Mouse (Mus musculus) layer of hippocampus, adult 11-12 months (tissue): ENCODE measurements around the gene Tfeb.

Experiments
- DNase-seq: peaks from one replicate; pipeline ENCODE4 v3.0.0; 2022; ENCODE audit warnings: low spot score

Gene Tfeb

GRCm38 (mm10) chr17:47736856-47737255 is at the start of gene Tfeb:
Gene Tfeb (plus strand): TSS chr17:47737030.
- peak; percentile 97 for DNase-seq

- peak; percentile 96 for DNase-seq
Measured at GRCm38 (mm10) chr17:47687409-47688343, 49.2 kb upstream of the Tfeb start.

- DNase-seq = no peak
Measured at GRCm38 (mm10) chr17:47688344-47688607, 48.6 kb upstream of the Tfeb start, which contains the start of gene Tomm6. Gene Tomm6 (minus strand): TSS chr17:47688386.

- DNase-seq = peak; percentile 75
Measured at GRCm38 (mm10) chr17:47688608-47689575, 47.9 kb upstream of the Tfeb start, which contains the start of gene Frs3. Gene Frs3 (plus strand): TSS chr17:47689030.

GRCm38 (mm10) chr17:47689894-47690293 is 46.9 kb upstream of the Tfeb start:
- DNase-seq = no peak

- DNase-seq = no peak
Measured at GRCm38 (mm10) chr17:47691650-47692049, 45.2 kb upstream of the Tfeb start.

GRCm38 (mm10) chr17:47693671-47694441 is 43.0 kb upstream of the Tfeb start:
- DNase-seq = no peak

- no peak for DNase-seq
Measured at GRCm38 (mm10) chr17:47694442-47694502, 42.6 kb upstream of the Tfeb start, which contains the start of gene Gm21981. Gene Gm21981 (minus strand): TSS chr17:47694455.

- peak; percentile 98 for DNase-seq
Measured at GRCm38 (mm10) chr17:47694503-47695336, 42.1 kb upstream of the Tfeb start, which contains the start of gene Prickle4. Gene Prickle4 (minus strand): TSS chr17:47694736.

- DNase-seq = no peak
Measured at GRCm38 (mm10) chr17:47695337-47695710, 41.5 kb upstream of the Tfeb start.

- DNase-seq = no peak
Measured at GRCm38 (mm10) chr17:47698156-47698555, 38.7 kb upstream of the Tfeb start.

GRCm38 (mm10) chr17:47699055-47699454 is 37.8 kb upstream of the Tfeb start:
- no peak for DNase-seq

GRCm38 (mm10) chr17:47701793-47702192 is 35.0 kb upstream of the Tfeb start:
- no peak for DNase-seq

- no peak for DNase-seq
Measured at GRCm38 (mm10) chr17:47702548-47703345, 34.1 kb upstream of the Tfeb start.

- no peak for DNase-seq
Measured at GRCm38 (mm10) chr17:47703556-47703955, 33.3 kb upstream of the Tfeb start.

GRCm38 (mm10) chr17:47704692-47705091 is 32.1 kb upstream of the Tfeb start:
- no peak for DNase-seq

GRCm38 (mm10) chr17:47706196-47706595 is 30.6 kb upstream of the Tfeb start:
- no peak for DNase-seq

GRCm38 (mm10) chr17:47707961-47708360 is 28.9 kb upstream of the Tfeb start:
- DNase-seq = no peak

GRCm38 (mm10) chr17:47708972-47709371 is 27.9 kb upstream of the Tfeb start:
- no peak for DNase-seq

- no peak for DNase-seq
Measured at GRCm38 (mm10) chr17:47710036-47710435, 26.8 kb upstream of the Tfeb start.

- no peak for DNase-seq
Measured at GRCm38 (mm10) chr17:47711883-47712282, 24.9 kb upstream of the Tfeb start.
